Mouse (Mus musculus): ENCODE results near the gene Fbln2. TPM values are rescaled to one million over a fixed set of nuclear protein-coding genes. Genes with fewer than 3 reads are reported as not detected.
A peak's percentile ranks its signal among the peaks of the same experiment; 100 is the strongest.

The Fbln2 gene
- polyA plus RNA-seq, 1 experiment from 2014 or later = 32.1 TPM

GRCm38 (mm10) chr6:91284521-91285449 is 72.5 kb downstream of the Fbln2 start:
- ATAC-seq (ENCODE audit: low FRiP score, low TSS enrichment) (peak; percentile 19; the same call in 1 of the 2 replicates), DNase-seq (ENCODE audit: low spot score) (no peak)
- Histone ChIP-seq H3K9ac (ENCODE audit: low read length) (no peak overlapping the region), H3K4me3 (ENCODE audit: low read depth, low read length) (peak overlapping the region; percentile 13; the same call in 1 of the 2 replicates), H3K27me3 (ENCODE audit: control insufficient read depth, insufficient read depth, low read length) (peaks cover 5% of the 10 kb centered on the region; the same call in 1 of the 2 replicates), H3K4me2 (replicated peaks; ENCODE audit: low read depth) (peak overlapping the region; percentile 37), H3K36me3 (ENCODE audit: control insufficient read depth, insufficient read depth, low read length) (no peaks in the 10 kb centered on the region), H3K9me3 (ENCODE audit: control insufficient read depth, low read length) (no peaks in the 10 kb centered on the region), H3K27ac (replicated peaks) (no peak overlapping the region), H3K4me1 (replicated peaks; ENCODE audit: control insufficient read depth, insufficient read depth) (no peaks in the 10 kb centered on the region)
- 7% methylated on average over 34 of the region's 35 CpGs for WGBS
- no peak for TF ChIP-seq CTCF (IDR thresholded peaks at IDR 0.05; ENCODE audit: low read depth)
- no peak for TF ChIP-seq EP300 (optimal IDR thresholded peaks at IDR 0.05)

- Histone ChIP-seq H3K27ac (replicated peaks) (no peak overlapping the region), H3K9me3 (ENCODE audit: control insufficient read depth, low read length) (no peaks in the 10 kb centered on the region), H3K9ac (ENCODE audit: low read length) (no peak overlapping the region), H3K4me3 (ENCODE audit: low read depth, low read length) (peak overlapping the region; percentile 13; the same call in 1 of the 2 replicates), H3K36me3 (ENCODE audit: control insufficient read depth, insufficient read depth, low read length) (no peaks in the 10 kb centered on the region), H3K4me2 (replicated peaks; ENCODE audit: low read depth) (peak overlapping the region; percentile 37), H3K4me1 (replicated peaks; ENCODE audit: control insufficient read depth, insufficient read depth) (no peaks in the 10 kb centered on the region), H3K27me3 (ENCODE audit: control insufficient read depth, insufficient read depth, low read length) (peaks cover 5% of the 10 kb centered on the region; the same call in 1 of the 2 replicates)
- ATAC-seq (ENCODE audit: low FRiP score, low TSS enrichment) = peak; percentile 76
- peak; percentile 94 for TF ChIP-seq CTCF (IDR thresholded peaks at IDR 0.05; ENCODE audit: low read depth)
- no peak for TF ChIP-seq EP300 (optimal IDR thresholded peaks at IDR 0.05)
- WGBS = under 1% methylated on average over 28 of the region's 28 CpGs
- DNase-seq (ENCODE audit: low spot score) = peak; percentile 80
Measured at GRCm38 (mm10) chr6:91285450-91285790, 73.2 kb downstream of the Fbln2 start.

GRCm38 (mm10) chr6:91285814-91286545 is 73.7 kb downstream of the Fbln2 start:
- Histone ChIP-seq H3K4me3 (ENCODE audit: low read depth, low read length) (no peak overlapping the region), H3K4me1 (replicated peaks; ENCODE audit: control insufficient read depth, insufficient read depth) (no peaks in the 10 kb centered on the region), H3K27ac (replicated peaks) (no peak overlapping the region), H3K9ac (ENCODE audit: low read length) (no peak overlapping the region), H3K27me3 (ENCODE audit: control insufficient read depth, insufficient read depth, low read length) (peaks cover 5% of the 10 kb centered on the region; the same call in 1 of the 2 replicates), H3K4me2 (replicated peaks; ENCODE audit: low read depth) (peak overlapping the region; percentile 37; the same call in 1 of the 2 replicates), H3K36me3 (ENCODE audit: control insufficient read depth, insufficient read depth, low read length) (no peaks in the 10 kb centered on the region), H3K9me3 (ENCODE audit: control insufficient read depth, low read length) (no peaks in the 10 kb centered on the region)
- 37% methylated on average over 30 of the region's 30 CpGs for WGBS
- DNase-seq (ENCODE audit: low spot score) = no peak
- TF ChIP-seq CTCF (IDR thresholded peaks at IDR 0.05; ENCODE audit: low read depth) (no peak), EP300 (optimal IDR thresholded peaks at IDR 0.05) (no peak)
- no peak for ATAC-seq (ENCODE audit: low FRiP score, low TSS enrichment)

GRCm38 (mm10) chr6:91286624-91287023 is 74.4 kb downstream of the Fbln2 start:
- peak; percentile 86 for DNase-seq (ENCODE audit: low spot score)
- Histone ChIP-seq H3K9ac (ENCODE audit: low read length) (no peak overlapping the region), H3K4me3 (ENCODE audit: low read depth, low read length) (no peak overlapping the region), H3K27ac (replicated peaks) (no peak overlapping the region), H3K27me3 (ENCODE audit: control insufficient read depth, insufficient read depth, low read length) (peaks cover 5% of the 10 kb centered on the region; the same call in 1 of the 2 replicates), H3K36me3 (ENCODE audit: control insufficient read depth, insufficient read depth, low read length) (no peaks in the 10 kb centered on the region), H3K4me1 (replicated peaks; ENCODE audit: control insufficient read depth, insufficient read depth) (no peaks in the 10 kb centered on the region), H3K4me2 (replicated peaks; ENCODE audit: low read depth) (no peak overlapping the region), H3K9me3 (ENCODE audit: control insufficient read depth, low read length) (no peaks in the 10 kb centered on the region)
- TF ChIP-seq EP300 (optimal IDR thresholded peaks at IDR 0.05) (no peak), CTCF (IDR thresholded peaks at IDR 0.05; ENCODE audit: low read depth) (peak; percentile 98)
- ATAC-seq (ENCODE audit: low FRiP score, low TSS enrichment) = 0 out of 2 replicates have a peak, but pooled peaks have one; percentile 28
- WGBS = 4% methylated on average over 15 of the region's 15 CpGs

GRCm38 (mm10) chr6:91287148-91287547 is 74.9 kb downstream of the Fbln2 start:
- Histone ChIP-seq H3K9me3 (ENCODE audit: control insufficient read depth, low read length) (no peaks in the 10 kb centered on the region), H3K4me1 (replicated peaks; ENCODE audit: control insufficient read depth, insufficient read depth) (no peaks in the 10 kb centered on the region), H3K4me2 (replicated peaks; ENCODE audit: low read depth) (no peak overlapping the region), H3K27ac (replicated peaks) (no peak overlapping the region), H3K36me3 (ENCODE audit: control insufficient read depth, insufficient read depth, low read length) (no peaks in the 10 kb centered on the region), H3K4me3 (ENCODE audit: low read depth, low read length) (no peak overlapping the region), H3K9ac (ENCODE audit: low read length) (no peak overlapping the region), H3K27me3 (ENCODE audit: control insufficient read depth, insufficient read depth, low read length) (peaks cover 5% of the 10 kb centered on the region; the same call in 1 of the 2 replicates)
- ATAC-seq (ENCODE audit: low FRiP score, low TSS enrichment) (no peak), DNase-seq (ENCODE audit: low spot score) (no peak)
- WGBS = 62% methylated on average over 4 of the region's 4 CpGs
- TF ChIP-seq CTCF (IDR thresholded peaks at IDR 0.05; ENCODE audit: low read depth) = no peak
- no peak for TF ChIP-seq EP300 (optimal IDR thresholded peaks at IDR 0.05)
